Mouse (Mus musculus) adrenal gland, postnatal 4 days (tissue): Measurements from ENCODE around the gene Arhgdia. TPM values are rescaled to one million over a fixed set of nuclear protein-coding genes. Genes with fewer than 3 reads are reported as not detected.
"Not testable (repeated sequence)": the region's sequence is repeated elsewhere in the genome, so short reads cannot be mapped to it uniquely, and the experiment has no call there.

Source experiments
- DNase-seq, 2 experiments: peaks; one replicate each; pipeline ENCODE4 v3.0.0; 2021 to 2022; ENCODE audit warnings: low spot score in 2 of 2, mixed read lengths in 2 of 2
- total RNA-seq, 2 experiments: library from RNA; stranded (reverse); gene quantifications; 2 replicates each; pipeline ENCODE4 v1.2.3; 2021

The Arhgdia gene
- total RNA-seq, 2 experiments from 2014 or later, result 321 to 354 TPM

DNA sequence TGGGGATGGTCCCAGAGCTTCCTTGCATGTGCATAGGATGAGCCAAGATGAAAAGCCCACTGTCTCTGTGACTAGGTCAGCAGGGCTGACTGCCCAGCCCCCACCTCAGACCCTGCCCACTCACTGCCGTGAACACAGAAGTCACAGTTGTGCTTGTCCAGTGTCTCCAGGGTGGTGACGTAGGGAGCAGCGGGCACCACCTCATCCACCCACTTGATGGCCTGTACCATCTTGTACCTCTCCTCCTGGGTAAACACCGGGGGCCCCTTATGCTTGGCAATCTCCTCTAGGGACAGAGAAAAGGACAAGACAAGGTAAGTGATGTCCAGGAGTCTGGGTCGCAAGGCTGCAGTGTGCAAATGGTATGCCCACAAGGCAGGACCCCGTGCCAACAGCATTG, 33.7 kb upstream of the Arhgdia start:
- DNase-seq, result no peak

DNA sequence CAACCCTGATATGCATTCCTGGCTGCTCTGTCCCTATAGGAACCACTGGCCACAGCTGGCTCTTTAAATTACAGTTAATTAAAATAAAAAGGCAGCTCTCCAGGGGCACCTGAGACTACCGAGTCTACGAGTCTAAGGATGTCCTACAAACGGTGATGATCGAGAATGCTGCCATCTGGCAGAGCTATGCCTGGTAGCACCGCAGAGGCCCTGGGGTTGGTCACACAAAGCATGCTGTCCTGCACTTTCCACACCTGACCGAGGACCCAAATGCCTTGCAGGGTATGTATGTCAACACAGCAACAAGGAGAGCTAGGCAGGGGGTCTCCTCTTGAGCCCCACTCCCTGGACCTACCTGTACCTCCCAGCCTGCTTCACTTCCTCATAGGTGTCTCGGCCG, 32.6 kb upstream of the Arhgdia start:
- no peak for DNase-seq

DNA sequence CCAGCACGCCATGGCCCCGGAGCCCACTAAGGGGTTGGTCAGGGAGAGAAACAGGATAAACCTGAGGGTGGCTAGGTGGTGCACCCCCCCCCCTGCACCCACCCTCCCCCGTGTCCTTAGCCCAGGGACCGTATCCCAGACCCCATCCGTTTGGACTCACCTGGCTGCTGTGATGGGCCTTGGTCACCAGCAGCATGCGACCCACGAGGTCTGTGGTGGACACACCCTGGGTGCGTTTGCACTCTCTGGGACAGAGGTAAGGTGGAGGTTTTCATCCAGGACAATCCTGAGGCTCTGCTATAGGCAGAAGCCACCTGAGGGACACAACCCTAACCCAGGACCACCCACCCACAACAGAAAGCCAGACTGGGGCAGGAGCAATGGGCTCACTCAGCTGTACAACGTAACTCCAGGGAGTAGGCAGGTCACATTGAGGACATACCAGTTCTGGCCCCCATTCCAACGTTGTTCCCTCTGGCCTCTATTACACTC, 32.1 kb upstream of the Arhgdia start:
- no peak for DNase-seq

DNA sequence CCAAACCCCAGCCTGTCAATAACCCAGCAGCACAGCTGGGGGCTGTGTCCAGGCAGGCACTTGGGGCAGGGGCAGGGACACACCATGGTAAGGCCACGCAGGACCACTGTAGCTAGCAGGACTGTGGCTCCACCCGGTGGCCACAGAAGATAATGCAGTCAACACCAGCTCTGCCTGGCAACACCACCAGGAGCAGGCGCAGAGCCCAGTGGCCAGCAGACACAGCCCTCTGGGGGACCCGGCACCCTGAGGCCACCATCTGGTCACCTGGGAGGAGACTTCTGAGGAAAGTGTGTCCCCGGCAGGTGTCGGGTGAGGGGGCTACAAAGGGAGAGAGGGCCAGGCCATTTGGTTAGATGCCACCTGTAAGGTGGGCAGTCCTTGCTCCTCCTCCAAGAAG, 31.3 kb upstream of the Arhgdia start:
- DNase-seq, result no peak

DNA sequence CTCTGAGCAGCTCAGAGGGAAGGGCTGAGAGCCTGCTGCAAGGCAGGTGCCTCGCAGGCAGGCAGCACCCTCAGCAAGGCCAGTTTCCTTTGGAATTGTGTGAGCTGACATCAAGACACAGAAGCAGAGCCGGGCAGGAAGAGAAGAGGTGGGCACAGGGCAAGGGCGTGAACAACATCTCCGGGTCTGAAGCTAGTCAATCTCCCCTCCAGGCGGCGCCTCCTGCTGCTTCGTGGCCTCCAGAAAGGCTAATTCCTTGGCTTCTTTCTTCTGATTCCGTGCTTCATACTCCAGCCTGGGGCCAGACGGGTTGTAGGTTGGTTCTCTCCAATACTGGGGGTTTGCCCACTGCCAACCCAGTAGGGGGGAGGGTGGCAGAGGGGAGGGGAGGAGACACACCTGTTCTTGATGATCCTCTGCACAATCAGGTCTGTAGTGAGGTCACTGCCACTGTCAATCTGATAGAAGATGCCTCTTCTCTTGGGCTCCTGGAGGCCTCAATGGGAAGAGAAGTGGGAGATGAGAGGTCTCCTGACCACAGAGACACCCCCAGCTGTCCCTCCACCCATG, 29.1 kb upstream of the Arhgdia start:
- DNase-seq, result no peak

DNA sequence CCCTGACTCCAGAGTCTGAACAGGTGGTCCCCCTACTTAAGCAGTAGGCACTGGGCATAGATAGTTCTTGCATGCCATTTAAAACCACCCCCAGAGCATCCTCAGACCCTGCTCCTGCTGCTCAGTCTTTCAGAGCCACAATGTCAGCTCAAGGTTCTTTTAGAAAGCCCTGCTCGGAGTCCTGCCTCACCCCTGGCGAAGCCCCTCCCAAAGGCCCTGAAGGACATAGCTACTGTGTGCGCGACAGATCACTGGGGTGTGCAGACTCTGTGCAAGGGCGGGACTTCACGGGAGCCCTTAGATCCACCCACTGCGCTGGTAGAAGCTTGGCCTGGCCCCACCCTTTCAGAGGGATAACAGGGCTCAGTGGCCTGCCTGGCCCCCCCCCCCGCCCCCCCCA, 27.8 kb upstream of the Arhgdia start:
- no peak for DNase-seq

DNA sequence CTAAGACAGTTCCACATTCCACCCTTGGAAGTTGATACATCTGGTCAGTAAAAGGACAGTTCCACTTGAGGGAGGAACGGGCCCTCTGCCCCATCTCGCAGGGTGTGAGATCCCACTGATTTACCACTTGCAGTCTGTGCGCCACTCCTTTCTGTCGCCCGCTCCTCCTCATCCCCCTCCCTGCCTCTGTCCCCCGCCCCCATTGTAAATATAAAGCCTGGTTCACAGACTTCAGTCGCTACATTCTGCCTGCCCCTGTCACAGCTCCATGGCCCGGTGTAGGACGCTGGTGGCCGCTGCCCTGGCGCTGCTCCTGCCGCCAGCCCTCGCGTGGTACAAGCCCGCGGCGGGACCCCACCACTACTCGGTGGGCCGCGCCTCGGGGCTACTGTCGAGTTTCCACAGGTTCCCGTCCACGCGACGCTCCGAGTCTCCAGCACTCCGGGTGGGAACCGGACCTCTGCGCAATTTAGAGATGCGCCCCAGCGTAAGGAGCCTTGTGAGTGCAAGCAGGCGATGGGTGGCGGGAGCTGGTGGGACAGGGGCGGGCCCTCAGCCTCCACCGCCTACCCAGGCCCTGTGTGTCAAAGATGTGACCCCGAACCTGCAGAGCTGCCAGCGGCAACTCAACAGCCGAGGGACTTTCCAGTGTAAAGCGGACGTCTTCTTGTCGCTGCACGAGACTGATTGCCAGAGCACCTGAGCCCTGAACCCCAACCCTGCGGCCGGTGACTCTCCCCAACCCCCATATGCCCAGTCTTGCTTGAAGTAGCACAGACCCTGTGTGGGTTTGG, 27.0 kb upstream of the Arhgdia start, which contains the start of gene Npb:
Npb (plus strand) TSS at position 237 of the 794 bp plus-strand sequence.
- no peak for DNase-seq

DNA sequence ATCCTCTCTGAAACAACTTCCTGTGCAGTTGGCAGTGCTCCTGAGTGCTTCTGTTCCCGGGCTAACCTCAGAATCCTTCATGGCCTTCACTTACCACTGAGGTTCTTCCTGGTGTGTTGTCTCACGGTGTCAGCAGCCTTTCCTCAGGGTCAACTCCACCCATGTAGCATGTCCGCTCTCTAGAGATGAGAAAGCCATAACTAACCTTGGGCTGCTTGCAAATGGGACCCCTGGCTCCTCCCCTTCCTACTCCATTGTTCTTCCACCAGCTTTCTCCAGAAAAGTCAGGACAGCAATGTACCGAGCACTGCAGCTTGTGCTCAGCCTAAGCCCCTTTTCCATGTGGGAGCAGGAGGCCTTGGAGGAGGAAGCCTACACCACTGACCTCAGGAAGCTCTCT, 25.3 kb upstream of the Arhgdia start:
- DNase-seq, result no peak

DNA sequence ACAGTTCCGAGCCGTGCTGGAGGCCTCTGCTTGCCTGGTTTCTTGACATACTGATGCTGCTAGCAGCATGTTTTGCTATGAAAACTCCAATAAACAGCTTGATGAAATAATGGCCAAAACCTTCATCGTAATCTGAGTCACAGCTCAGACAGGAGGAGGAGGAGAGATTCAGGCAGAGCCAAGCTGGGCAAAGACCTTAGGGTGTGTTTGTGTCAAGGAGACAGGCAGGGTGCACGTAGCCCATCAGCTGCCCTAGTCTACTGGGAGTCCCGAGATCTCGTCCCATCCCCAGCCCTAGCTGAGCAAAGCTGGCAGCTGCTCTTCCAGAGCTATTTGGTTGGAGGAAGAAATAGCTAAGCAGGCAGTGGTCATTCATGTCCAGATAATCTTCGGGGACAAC, 24.2 kb upstream of the Arhgdia start:
- DNase-seq, result no peak

DNA sequence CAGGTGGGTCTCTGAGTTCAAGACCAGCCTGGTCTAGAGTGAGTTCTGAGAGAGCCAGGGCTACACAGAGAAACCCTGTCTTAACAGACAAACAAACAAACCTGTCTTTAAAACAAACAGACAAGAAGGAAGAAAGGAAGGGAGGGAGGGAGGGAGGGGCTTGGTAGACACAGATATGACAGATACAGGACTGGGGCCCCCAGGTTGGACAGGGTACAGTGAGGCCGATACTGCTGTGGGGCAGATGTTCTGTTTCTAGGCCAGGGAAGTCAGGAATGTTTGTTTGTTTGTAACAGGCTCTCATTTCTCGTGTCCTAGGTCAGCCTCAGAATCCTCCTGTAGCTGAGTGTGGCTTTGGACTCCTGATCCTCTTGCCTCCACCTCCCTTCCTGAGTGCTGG, 22.1 kb upstream of the Arhgdia start:
- no peak for DNase-seq

DNA sequence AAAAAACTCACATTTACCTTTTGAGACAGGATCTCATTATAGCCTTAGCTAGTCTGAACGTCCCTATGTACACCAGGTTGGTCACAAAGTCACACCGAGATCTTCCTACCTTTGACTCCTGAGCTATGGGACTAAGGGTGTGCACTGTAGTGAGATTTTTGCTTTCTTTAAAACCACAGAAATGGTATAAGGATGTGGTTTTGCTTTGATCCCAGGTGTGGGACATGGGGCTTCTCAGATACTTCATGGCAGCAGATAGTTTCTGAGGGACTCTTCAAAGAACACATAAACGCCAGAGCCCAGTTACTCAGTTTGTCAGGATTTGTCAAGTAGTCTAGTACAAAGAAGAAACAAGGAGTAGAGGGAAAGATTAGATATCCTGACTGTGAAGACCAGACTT, 19.3 kb upstream of the Arhgdia start:
- no peak for DNase-seq

DNA sequence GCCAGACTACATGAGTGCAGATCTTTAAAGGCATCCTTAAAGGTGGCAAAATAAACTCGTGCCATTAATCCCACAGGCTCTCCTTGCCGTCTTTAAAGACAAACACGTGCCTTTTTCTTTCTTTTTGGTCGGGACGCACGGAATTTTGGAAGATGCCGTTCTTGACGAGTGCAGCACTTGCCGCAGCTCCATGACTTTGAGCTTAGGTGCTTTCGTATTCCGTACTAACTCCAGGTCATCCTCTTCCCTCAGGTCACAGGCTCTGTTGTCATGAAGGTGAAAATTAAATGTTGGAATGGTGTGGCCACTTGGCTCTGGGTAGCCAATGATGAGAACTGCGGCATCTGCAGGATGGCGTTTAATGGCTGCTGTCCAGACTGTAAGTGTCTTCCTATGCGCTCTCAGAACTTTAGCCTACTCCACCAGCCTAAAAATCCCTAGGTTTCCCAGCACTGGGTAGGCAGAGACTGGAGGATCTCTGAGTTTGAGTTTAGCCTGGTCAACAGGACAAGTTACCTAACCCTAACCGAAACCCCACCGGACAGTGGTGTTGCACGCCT, 17.6 kb upstream of the Arhgdia start:
- DNase-seq, result no peak

DNA sequence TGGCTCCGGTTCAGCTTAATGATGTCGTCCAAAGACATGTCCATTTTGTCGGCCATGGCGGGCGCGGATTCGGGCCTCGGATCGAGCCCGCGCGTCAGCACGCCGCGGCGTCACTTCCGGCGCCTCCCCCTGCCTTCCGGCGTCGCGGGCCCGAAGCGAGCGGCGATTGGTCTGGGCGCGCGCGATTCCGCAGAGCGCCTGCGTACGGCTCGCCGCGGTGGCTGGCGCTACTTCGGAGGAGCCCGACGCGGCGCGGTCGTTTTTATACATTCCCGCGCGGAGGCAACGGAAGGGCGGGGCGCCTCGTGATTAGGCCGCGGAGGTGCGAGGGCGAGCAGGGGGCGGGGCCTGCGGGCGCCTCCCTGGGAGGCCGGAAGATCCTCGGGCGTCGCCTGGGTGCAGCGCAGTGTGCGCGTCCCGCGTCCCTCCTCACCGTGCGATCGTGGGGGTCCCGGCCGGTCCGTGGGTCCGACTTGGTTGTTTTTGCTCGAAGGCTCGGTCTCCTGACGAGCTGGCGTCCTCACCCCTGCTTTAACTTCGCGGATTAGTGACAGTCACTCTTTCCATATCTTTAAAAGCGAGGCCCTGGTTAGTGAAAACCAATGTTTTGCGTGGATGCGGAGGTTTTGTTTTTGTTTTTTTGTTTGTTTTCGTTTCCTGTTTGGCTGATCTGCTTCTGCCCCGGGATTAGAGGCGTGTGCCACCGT, 17.0 kb upstream of the Arhgdia start, which contains the start of the genes Alyref and Anapc11:
Alyref (minus strand) TSS at position 83 of the 707 bp plus-strand sequence.
Anapc11 (plus strand) TSS at position 139 of the 707 bp plus-strand sequence.
- DNase-seq, result peak; percentile 87 to 95

DNA sequence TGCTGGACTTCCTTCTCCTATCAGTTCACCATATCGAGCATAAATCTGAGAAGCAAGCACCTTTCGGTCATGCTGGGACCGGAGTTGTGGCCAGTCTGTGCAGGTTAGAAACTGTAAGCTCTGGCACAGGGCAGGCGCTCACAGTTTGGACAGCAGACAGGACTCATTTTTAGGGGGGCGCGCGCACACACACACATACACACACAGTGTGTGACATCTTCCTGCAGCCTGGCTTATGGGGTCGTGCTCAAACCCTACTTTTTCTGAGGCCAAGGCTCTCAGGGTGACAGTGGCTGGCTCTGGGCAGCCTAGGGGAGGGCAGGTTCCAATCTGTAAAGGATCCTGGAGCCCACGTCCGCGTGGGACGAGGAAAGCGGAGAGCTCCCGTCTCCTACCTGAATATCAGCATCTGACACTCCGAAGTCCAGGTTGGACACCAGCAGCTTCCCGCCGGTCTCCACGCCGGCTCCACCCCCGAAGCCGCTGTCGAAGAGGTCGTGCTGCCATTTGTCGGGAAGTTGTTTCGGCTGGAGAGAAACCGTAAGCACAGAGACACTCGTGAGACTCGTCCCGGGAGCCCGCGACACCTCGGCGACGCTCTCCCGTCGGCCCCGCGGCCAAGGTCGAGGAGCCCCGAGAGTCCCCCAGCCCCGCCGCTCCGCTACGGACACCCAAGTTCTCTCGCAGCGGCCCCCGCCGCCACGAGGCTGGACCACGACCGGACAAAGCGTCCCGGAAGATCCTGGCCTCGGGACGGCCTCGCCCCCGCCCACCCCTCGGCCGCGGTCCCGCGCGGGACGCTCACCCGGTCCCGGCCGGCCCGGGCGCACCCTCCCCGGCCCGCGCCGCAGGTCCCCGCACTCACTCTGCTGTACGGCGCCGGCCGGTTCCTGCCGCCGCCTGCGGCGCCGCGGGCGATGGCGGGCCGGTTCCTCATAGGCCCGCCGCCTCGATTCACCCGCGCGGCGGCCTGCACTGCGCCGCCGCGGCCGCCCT, 16.1 kb upstream of the Arhgdia start:
- DNase-seq, result no peak

DNA sequence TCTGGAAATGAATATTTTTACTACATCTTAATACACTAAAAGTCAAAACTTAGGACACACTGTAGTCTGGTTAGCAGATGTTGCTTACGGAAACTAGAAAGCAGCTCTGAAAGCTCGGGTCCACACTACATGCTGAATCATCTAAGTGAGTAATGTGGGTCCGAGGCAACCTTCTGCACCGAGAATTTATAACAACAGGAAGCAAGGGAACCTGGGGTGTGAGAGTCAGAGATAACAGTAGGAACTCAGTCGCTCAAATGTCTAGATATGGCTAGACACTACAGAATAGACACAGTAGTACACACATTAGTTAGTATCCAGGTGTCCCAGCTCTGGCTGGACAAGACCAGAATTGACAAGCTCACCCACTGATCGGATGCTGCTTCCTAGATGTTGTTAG, 7.1 kb upstream of the Arhgdia start:
- no peak for DNase-seq

DNA sequence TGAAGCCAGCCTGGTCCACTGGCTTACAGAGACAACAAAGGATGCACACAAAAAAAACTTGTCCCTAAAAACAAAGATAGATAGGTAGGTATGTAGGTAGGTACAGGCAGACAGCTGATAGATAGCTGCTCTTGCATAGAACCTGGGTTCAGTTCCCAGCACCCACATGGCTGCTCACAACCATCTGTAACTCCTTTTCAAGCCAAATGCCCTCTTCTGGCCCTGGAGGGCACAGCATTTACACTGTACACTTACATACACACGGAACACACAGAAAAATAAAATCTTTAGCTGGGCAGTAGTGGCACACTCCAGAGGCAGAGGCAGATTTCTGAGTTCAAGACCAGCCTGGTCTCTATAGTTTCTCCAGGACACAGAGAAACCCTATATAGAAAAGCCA, 2.5 kb upstream of the Arhgdia start:
- DNase-seq, result no peak

DNA sequence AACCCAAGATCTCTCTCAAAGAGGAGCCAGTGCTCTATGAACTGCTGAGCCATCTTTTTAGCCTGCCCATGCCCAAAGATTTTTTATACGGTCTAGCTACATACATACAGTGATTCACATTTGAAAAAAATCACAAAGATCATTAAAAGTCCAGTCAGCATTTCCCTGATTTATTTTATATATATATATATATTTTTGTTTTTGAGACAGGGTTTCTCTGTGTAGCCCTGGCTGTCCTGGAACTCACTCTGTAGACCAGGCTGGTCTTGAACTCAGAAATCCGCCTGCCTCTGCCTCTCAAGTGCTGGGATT, 1.5 kb upstream of the Arhgdia start:
- not testable (repeated sequence) for DNase-seq

DNA sequence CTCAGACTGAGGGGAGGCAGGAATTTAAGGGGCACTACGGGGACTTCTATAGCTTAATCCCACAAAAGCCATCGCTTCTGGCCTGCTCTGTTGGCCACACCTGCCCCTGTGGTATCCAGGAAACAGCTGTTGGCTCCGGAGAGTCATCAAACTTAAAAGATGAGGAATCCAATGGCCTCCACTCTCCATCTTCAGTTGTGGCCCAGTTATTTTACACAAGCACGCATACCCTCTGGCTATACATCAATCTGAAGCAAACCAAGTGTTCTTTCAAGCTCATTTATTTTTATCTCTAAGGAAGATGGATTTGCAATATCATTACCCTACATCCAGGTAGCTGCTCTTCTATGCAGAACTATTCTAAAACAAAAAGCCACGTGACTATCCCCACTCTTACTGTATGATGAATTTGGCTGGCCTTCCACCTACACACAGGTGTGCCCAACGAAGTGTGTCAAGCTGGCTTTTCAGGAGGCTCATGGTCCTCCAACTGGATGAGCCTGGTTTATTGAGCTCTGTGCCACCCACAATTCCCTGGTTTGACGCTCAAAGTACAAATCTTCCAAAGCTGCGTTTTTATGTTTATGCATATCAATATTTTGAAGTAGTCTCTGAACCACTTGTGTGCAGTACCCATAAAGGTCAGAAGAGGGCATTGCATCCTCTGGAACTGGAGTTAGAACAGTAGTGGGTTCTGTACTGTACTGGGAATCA, 1.0 kb upstream of the Arhgdia start:
- DNase-seq, result no peak

DNA sequence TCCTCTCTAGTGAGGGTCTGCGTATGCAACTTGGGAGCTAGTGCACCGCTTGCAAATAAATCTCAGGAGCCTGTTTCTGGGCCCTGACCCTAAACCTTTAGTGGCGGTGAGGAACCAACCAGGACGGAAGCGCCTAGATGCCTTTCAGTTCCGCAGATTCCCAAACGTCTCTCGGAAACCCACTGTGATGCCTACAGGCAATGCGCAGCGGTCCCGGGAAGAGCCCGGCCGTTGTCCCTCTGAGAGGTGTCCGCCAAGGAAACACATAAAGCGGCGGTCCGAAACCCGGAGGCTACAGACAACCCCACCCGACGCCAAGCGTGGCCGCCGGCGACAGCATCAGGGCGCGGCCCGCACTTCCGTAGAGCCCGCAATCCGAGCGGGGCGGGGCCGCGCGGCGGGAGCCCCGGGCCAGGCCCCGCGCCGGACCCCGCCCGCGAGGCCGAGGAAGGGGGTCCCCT, 523 bp downstream of the Arhgdia start:
- DNase-seq, result no peak

DNA sequence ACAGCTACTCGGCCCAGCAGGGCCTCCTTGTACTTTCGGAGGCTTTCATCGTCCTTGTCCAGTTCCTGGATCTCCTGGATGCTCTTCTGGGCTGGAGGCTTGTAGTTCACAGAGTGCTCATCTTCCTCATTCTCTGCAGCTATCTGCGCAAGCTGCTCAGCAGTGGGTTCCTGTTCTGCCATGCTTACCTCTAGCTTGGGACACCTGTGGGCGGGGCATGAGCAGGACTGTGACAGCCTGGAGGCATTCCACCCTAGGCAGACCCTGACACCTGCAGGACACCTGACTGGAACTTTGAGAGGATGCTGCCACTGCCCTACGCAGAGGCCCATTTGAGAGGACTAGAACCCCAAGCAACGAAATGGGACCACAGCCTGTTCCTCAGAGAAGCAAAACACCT, 1.2 kb downstream of the Arhgdia start:
- DNase-seq, result no peak
